Mouse (Mus musculus) testis, adult 2 months (tissue): ENCODE results near the gene Olfr1512.
"Not testable (repeated sequence)": the region's sequence is repeated elsewhere in the genome, so short reads cannot be mapped to it uniquely, and the experiment has no call there.

Source experiments
- CTCF ChIP-seq: fragments of 200-500 bp; IDR thresholded peaks from 2 replicates; pipeline ENCODE4 v1.5.1; 2012; ENCODE audit warnings: low read depth, mild to moderate bottlenecking, inconsistent platforms, low read length, moderate library complexity; ENCODE audit not compliant: control insufficient read depth, insufficient read depth, insufficient replicate concordance
- POLR2A ChIP-seq: fragments of 200-500 bp; IDR thresholded peaks from 2 replicates; pipeline ENCODE4 v1.6.1; 2012; ENCODE audit warnings: low read depth, mild to moderate bottlenecking, inconsistent platforms, low read length, moderate library complexity; ENCODE audit not compliant: control insufficient read depth

- TF ChIP-seq CTCF, POLR2A: not testable (repeated sequence)
These were observed 11.3 kb upstream of the Olfr1512 start for GRCm38 (mm10) chr14:52390084-52390848.
